Mouse (Mus musculus): ENCODE measurements around the gene Hs2st1.

Gene Hs2st1

GRCm38 (mm10) chr3:144589189-144589890 is 19.4 kb upstream of the Hs2st1 start:
- in situ Hi-C loops (cut with MboI; ENCODE audit: low sequenced_read_pairs), result no loop called here

GRCm38 (mm10) chr3:144586731-144587130 is 16.8 kb upstream of the Hs2st1 start:
- in situ Hi-C loops (cut with MboI; ENCODE audit: low sequenced_read_pairs), result no loop called here

GRCm38 (mm10) chr3:144584789-144585553 is 15.0 kb upstream of the Hs2st1 start:
- in situ Hi-C loops (cut with MboI; ENCODE audit: low sequenced_read_pairs), result no loop called here

- in situ Hi-C loops (cut with MboI; ENCODE audit: low sequenced_read_pairs), result no loop called here
These were observed 13.8 kb upstream of the Hs2st1 start for GRCm38 (mm10) chr3:144583789-144584188.

GRCm38 (mm10) chr3:144582306-144582705 is 12.3 kb upstream of the Hs2st1 start:
- in situ Hi-C loops (cut with MboI; ENCODE audit: low sequenced_read_pairs), result no loop called here

- in situ Hi-C loops (cut with MboI; ENCODE audit: low sequenced_read_pairs), result no loop called here
These were observed 11.9 kb upstream of the Hs2st1 start for GRCm38 (mm10) chr3:144581842-144582241.

GRCm38 (mm10) chr3:144580281-144580680 is 10.3 kb upstream of the Hs2st1 start:
- in situ Hi-C loops (cut with MboI; ENCODE audit: low sequenced_read_pairs), result no loop called here

- in situ Hi-C loops (cut with MboI; ENCODE audit: low sequenced_read_pairs), result no loop called here
These were observed 9.8 kb upstream of the Hs2st1 start for GRCm38 (mm10) chr3:144579796-144580195.

GRCm38 (mm10) chr3:144578921-144579320 is 8.9 kb upstream of the Hs2st1 start:
- in situ Hi-C loops (cut with MboI; ENCODE audit: low sequenced_read_pairs), result no loop called here

GRCm38 (mm10) chr3:144577366-144578340 is 7.7 kb upstream of the Hs2st1 start:
- in situ Hi-C loops (cut with MboI; ENCODE audit: low sequenced_read_pairs), result no loop called here

- in situ Hi-C loops (cut with MboI; ENCODE audit: low sequenced_read_pairs), result no loop called here
These were observed 4.3 kb upstream of the Hs2st1 start for GRCm38 (mm10) chr3:144574256-144574655.

GRCm38 (mm10) chr3:144570816-144571487 is 971 bp upstream of the Hs2st1 start:
- in situ Hi-C loops (cut with MboI; ENCODE audit: low sequenced_read_pairs), result no loop called here

- in situ Hi-C loops (cut with MboI; ENCODE audit: low sequenced_read_pairs), result no loop called here
These were observed 495 bp downstream of the Hs2st1 start for GRCm38 (mm10) chr3:144569401-144569971.

GRCm38 (mm10) chr3:144568861-144569361 is 1.1 kb downstream of the Hs2st1 start:
- in situ Hi-C loops (cut with MboI; ENCODE audit: low sequenced_read_pairs), result no loop called here

- in situ Hi-C loops (cut with MboI; ENCODE audit: low sequenced_read_pairs), result no loop called here
These were observed 4.8 kb downstream of the Hs2st1 start for GRCm38 (mm10) chr3:144565212-144565611.

- in situ Hi-C loops (cut with MboI; ENCODE audit: low sequenced_read_pairs), result no loop called here
These were observed 6.1 kb downstream of the Hs2st1 start for GRCm38 (mm10) chr3:144563916-144564315.

- in situ Hi-C loops (cut with MboI; ENCODE audit: low sequenced_read_pairs), result no loop called here
These were observed 8.3 kb downstream of the Hs2st1 start for GRCm38 (mm10) chr3:144561511-144562250.

GRCm38 (mm10) chr3:144558274-144558673 is 11.7 kb downstream of the Hs2st1 start:
- in situ Hi-C loops (cut with MboI; ENCODE audit: low sequenced_read_pairs), result no loop called here

- in situ Hi-C loops (cut with MboI; ENCODE audit: low sequenced_read_pairs), result no loop called here
These were observed 13.2 kb downstream of the Hs2st1 start for GRCm38 (mm10) chr3:144556625-144557324.

All from CH12F3 (cell line).